Mouse (Mus musculus) lung, adult 2 months (tissue): ENCODE data around the gene Hoxb4.

ENCODE experiments used
- CTCF ChIP-seq: fragments of 200-500 bp; IDR thresholded peaks from 2 replicates; pipeline ENCODE4 v1.5.1; 2011; ENCODE audit warnings: mild to moderate bottlenecking, low read length, control low read depth; ENCODE audit not compliant: insufficient read depth
- POLR2A ChIP-seq: fragments of 200-500 bp; IDR thresholded peaks from 2 replicates; pipeline ENCODE4 v1.6.1; 2011; ENCODE audit warnings: low read depth, mild to moderate bottlenecking, control low read depth, low read length, borderline replicate concordance; ENCODE audit errors: extremely low read depth

GRCm38 (mm10) chr11:96315344-96315681, 2.8 kb upstream of the Hoxb4 start:
- TF ChIP-seq CTCF, result no peak
- TF ChIP-seq POLR2A, result no peak; the same call in 1 of the 2 replicates
